Mouse (Mus musculus): ENCODE measurements around the gene Mycbp2.
A peak's percentile ranks its signal among the peaks of the same experiment; 100 is the strongest.

Gene Mycbp2

GRCm38 (mm10) chr14:103346729-103347505, at the start of gene Mycbp2:
Mycbp2 (minus strand) TSS chr14:103346814.
- DNase-seq (ENCODE audit: low read depth, low spot score) = peak; percentile 95

- DNase-seq (ENCODE audit: low read depth, low spot score) = no peak
Measured at GRCm38 (mm10) chr14:103392391-103392790, 45.8 kb upstream of the Mycbp2 start.

- DNase-seq (ENCODE audit: low read depth, low spot score) = no peak
Measured at GRCm38 (mm10) chr14:103387431-103387830, 40.8 kb upstream of the Mycbp2 start.

- DNase-seq (ENCODE audit: low read depth, low spot score) = no peak
Measured at GRCm38 (mm10) chr14:103386871-103387270, 40.3 kb upstream of the Mycbp2 start.

GRCm38 (mm10) chr14:103385084-103385610, 38.5 kb upstream of the Mycbp2 start:
- DNase-seq (ENCODE audit: low read depth, low spot score) = no peak

- DNase-seq (ENCODE audit: low read depth, low spot score) = no peak
Measured at GRCm38 (mm10) chr14:103378703-103379102, 32.1 kb upstream of the Mycbp2 start.

- DNase-seq (ENCODE audit: low read depth, low spot score) = no peak
Measured at GRCm38 (mm10) chr14:103376765-103377164, 30.2 kb upstream of the Mycbp2 start.

GRCm38 (mm10) chr14:103375523-103375922, 28.9 kb upstream of the Mycbp2 start:
- DNase-seq (ENCODE audit: low read depth, low spot score) = no peak

GRCm38 (mm10) chr14:103363199-103363598, 16.6 kb upstream of the Mycbp2 start:
- DNase-seq (ENCODE audit: low read depth, low spot score) = no peak

GRCm38 (mm10) chr14:103356066-103356465, 9.5 kb upstream of the Mycbp2 start:
- no peak for DNase-seq (ENCODE audit: low read depth, low spot score)

- no peak for DNase-seq (ENCODE audit: low read depth, low spot score)
Measured at GRCm38 (mm10) chr14:103354396-103355352, 8.1 kb upstream of the Mycbp2 start.

GRCm38 (mm10) chr14:103345858-103346728, 521 bp downstream of the Mycbp2 start:
- DNase-seq (ENCODE audit: low read depth, low spot score) = no peak

GRCm38 (mm10) chr14:103345486-103345857, 1.1 kb downstream of the Mycbp2 start:
- DNase-seq (ENCODE audit: low read depth, low spot score) = peak; percentile 52

GRCm38 (mm10) chr14:103345011-103345410, 1.6 kb downstream of the Mycbp2 start:
- DNase-seq (ENCODE audit: low read depth, low spot score) = no peak

GRCm38 (mm10) chr14:103343791-103344190, 2.8 kb downstream of the Mycbp2 start:
- no peak for DNase-seq (ENCODE audit: low read depth, low spot score)

GRCm38 (mm10) chr14:103341385-103342294, 5.0 kb downstream of the Mycbp2 start:
- no peak for DNase-seq (ENCODE audit: low read depth, low spot score)

- no peak for DNase-seq (ENCODE audit: low read depth, low spot score)
Measured at GRCm38 (mm10) chr14:103312926-103313325, 33.7 kb downstream of the Mycbp2 start.

- no peak for DNase-seq (ENCODE audit: low read depth, low spot score)
Measured at GRCm38 (mm10) chr14:103296227-103296626, 50.4 kb downstream of the Mycbp2 start.

GRCm38 (mm10) chr14:103286650-103287049, 60.0 kb downstream of the Mycbp2 start:
- no peak for DNase-seq (ENCODE audit: low read depth, low spot score)

- DNase-seq (ENCODE audit: low read depth, low spot score) = no peak
Measured at GRCm38 (mm10) chr14:103276667-103277066, 69.9 kb downstream of the Mycbp2 start.

Data from forelimb bud, embryonic 11.5 days (tissue).